ENCODE assay signal across 22 mouse cellular contexts in the genomic region with DNA sequence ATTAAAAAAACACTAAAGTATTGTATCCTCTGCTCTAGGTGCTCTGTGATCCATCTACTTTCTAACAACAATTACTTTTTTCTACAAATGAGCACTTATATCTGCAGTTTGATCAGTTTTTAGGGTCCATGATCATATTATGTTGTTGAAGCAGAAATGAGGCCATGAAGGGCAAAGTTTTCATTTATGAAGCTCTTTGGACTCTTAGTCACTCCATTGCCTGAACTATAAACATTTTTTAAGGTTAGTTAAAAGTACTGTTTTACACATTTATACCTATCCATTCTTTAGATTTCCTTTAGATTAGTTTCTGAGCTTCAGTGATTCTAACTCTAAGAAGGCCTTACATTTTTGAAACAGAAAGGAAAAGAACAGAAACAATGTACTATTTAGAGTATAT.
A peak's percentile ranks its signal among the peaks of the same experiment; 100 is the strongest.
DNase-seq lines count a peak whose midpoint lies in the region; ATAC-seq lines count a peak whose summit lies in the region.
"Had no signal": no experiment of that assay in that cellular context is flagged by ENCODE, and none has a peak within 500 bp of the region (broad histone marks: within the 10 kb centered on the region; RNA-seq: fewer than 3 reads in every experiment).

No protein-coding gene starts in this region.

- no peak overlapping the region for H3K9ac ChIP-seq in intestine, embryonic 15.5 days
- H3K9ac ChIP-seq in intestine, embryonic 16.5 days (ENCODE audit: low read depth, low read length), result no peak overlapping the region
- H3K9ac ChIP-seq: embryonic facial prominence, embryonic 13.5 days; embryonic facial prominence, embryonic 15.5 days; forebrain, embryonic 12.5 days had no signal

- no peak overlapping the region for H3K4me2 ChIP-seq in intestine, embryonic 15.5 days (replicated peaks)
- no peak overlapping the region for H3K4me2 ChIP-seq in intestine, embryonic 16.5 days (ENCODE audit: low read depth, low read length)
- H3K4me2 ChIP-seq: embryonic facial prominence, embryonic 13.5 days; embryonic facial prominence, embryonic 15.5 days; forebrain, embryonic 12.5 days had no signal

- H3K27me3 ChIP-seq in intestine, embryonic 15.5 days (replicated peaks), result no peaks in the 10 kb centered on the region
- no peaks in the 10 kb centered on the region for H3K27me3 ChIP-seq in intestine, embryonic 16.5 days (replicated peaks; ENCODE audit: control insufficient read depth, insufficient read depth, low read length)
- H3K27me3 ChIP-seq: embryonic facial prominence, embryonic 13.5 days; embryonic facial prominence, embryonic 15.5 days; forebrain, embryonic 12.5 days had no signal

- no peaks in the 10 kb centered on the region for H3K4me1 ChIP-seq in intestine, embryonic 15.5 days (replicated peaks)
- no peaks in the 10 kb centered on the region for H3K4me1 ChIP-seq in intestine, embryonic 16.5 days (ENCODE audit: control insufficient read depth, insufficient read depth, low read length)
- H3K4me1 ChIP-seq: embryonic facial prominence, embryonic 13.5 days; embryonic facial prominence, embryonic 15.5 days; forebrain, embryonic 10.5 days; forebrain, embryonic 12.5 days had no signal

- no peak overlapping the region for H3K27ac ChIP-seq in intestine, embryonic 15.5 days
- no peak overlapping the region for H3K27ac ChIP-seq in intestine, embryonic 16.5 days (ENCODE audit: low read length)
- H3K27ac ChIP-seq: embryonic facial prominence, embryonic 13.5 days; embryonic facial prominence, embryonic 15.5 days; forebrain, embryonic 10.5 days; forebrain, embryonic 12.5 days had no signal

- peak; percentile 8 for DNase-seq in large intestine, adult 2 months (ENCODE audit: low read depth, low spot score)
- no peak for DNase-seq in frontal cortex, adult 2 months (ENCODE audit: extremely low spot score in 1 of 2, low spot score in 1 of 2)
- DNase-seq in thymus, postnatal 4 days, result no peak
- DNase-seq: adrenal gland, adult 2 months; adrenal gland, postnatal 10 days; adrenal gland, postnatal 25 days; cerebellum, adult 11 months; cerebellum, adult 18-20 months; cerebellum, adult 8-10 months; cerebellum, adult 9-11 months; cerebellum, postnatal 14 days; cerebellum, postnatal 36 days; embryo, embryonic 11 days had no signal

- H3K4me3 ChIP-seq in intestine, embryonic 15.5 days (replicated peaks), result no peak overlapping the region
- H3K4me3 ChIP-seq in intestine, embryonic 16.5 days (ENCODE audit: low read length), result no peak overlapping the region
- H3K4me3 ChIP-seq: embryonic facial prominence, embryonic 13.5 days; embryonic facial prominence, embryonic 15.5 days; erythroblast, embryonic 14.5 days; forebrain, embryonic 10.5 days; forebrain, embryonic 12.5 days had no signal

- peak; percentile 79 for ATAC-seq in intestine, embryonic 15.5 days
- peak; percentile 86 for ATAC-seq in intestine, embryonic 16.5 days
- ATAC-seq: forebrain, embryonic 14.5 days; forebrain, embryonic 16.5 days had no signal

- no peaks in the 10 kb centered on the region for H3K9me3 ChIP-seq in intestine, embryonic 15.5 days
- H3K9me3 ChIP-seq in intestine, embryonic 16.5 days (ENCODE audit: control insufficient read depth, low read length), result no peaks in the 10 kb centered on the region
- H3K9me3 ChIP-seq: embryonic facial prominence, embryonic 13.5 days; embryonic facial prominence, embryonic 15.5 days; forebrain, embryonic 10.5 days; forebrain, embryonic 12.5 days had no signal

- no peaks in the 10 kb centered on the region for H3K36me3 ChIP-seq in intestine, embryonic 15.5 days
- no peaks in the 10 kb centered on the region for H3K36me3 ChIP-seq in intestine, embryonic 16.5 days (ENCODE audit: control insufficient read depth, insufficient read depth, low read length)
- H3K36me3 ChIP-seq: embryonic facial prominence, embryonic 13.5 days; embryonic facial prominence, embryonic 15.5 days; forebrain, embryonic 10.5 days; forebrain, embryonic 12.5 days had no signal
